Mouse (Mus musculus): ENCODE measurements around the gene Iqsec1. TPM values are rescaled to one million over a fixed set of nuclear protein-coding genes. Genes with fewer than 3 reads are reported as not detected.

Gene Iqsec1
- total and polyA plus RNA-seq, 2 experiments from 2014 or later = 12.0 to 93.7 TPM

GRCm38 (mm10) chr6:90848068-90848467 is 140.4 kb downstream of the Iqsec1 start:
- no peak overlapping the region for H3K9ac ChIP-seq (replicated peaks; ENCODE audit: low read depth, low read length)
- H3K4me2 ChIP-seq (ENCODE audit: low read depth, low read length) = no peak overlapping the region
- no peak overlapping the region for H3K27ac ChIP-seq (ENCODE audit: low read depth)
- no peak for ATAC-seq (ENCODE audit: insufficient read depth, low read depth)
- H3K27me3 ChIP-seq (ENCODE audit: control insufficient read depth, insufficient read depth, low read length) = no peaks in the 10 kb centered on the region
- no peaks in the 10 kb centered on the region for H3K4me1 ChIP-seq (ENCODE audit: control insufficient read depth, insufficient read depth)
- H3K4me3 ChIP-seq (ENCODE audit: low read depth, low read length) = no peak overlapping the region
- WGBS = 54% methylated on average over 1 of the region's 1 CpGs
- no peaks in the 10 kb centered on the region for H3K9me3 ChIP-seq (replicated peaks; ENCODE audit: control insufficient read depth, low read length)
- no peak for TF ChIP-seq EP300 (IDR thresholded peaks at IDR 0.05; ENCODE audit: low read depth)
- no peak for TF ChIP-seq CTCF (IDR thresholded peaks at IDR 0.05; ENCODE audit: low read depth)
- no peak for DNase-seq (ENCODE audit: low spot score)
- no peaks in the 10 kb centered on the region for H3K36me3 ChIP-seq (replicated peaks; ENCODE audit: control insufficient read depth, insufficient read depth, low read length)

DNA sequence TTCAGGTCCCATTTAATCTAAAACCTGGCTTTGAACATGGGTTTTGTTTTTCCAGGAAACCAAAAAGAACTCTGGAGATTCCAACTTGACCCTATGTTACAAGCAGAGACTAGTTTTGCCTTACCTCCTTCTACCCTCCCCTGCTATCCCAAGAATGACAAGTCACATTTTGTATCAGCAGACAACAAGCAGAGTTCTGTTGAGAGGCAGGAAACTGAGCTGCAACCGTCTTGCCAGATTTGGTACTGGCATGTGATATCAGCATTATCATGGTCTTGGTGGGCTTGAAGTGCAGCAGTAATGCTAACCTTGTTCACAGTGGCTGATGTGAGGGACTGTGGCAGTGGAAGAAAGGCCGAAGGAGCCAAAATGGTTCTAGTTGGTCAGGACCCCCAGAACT is 141.0 kb downstream of the Iqsec1 start:
- 50% methylated on average over 2 of the region's 2 CpGs for WGBS
- no peaks in the 10 kb centered on the region for H3K4me1 ChIP-seq (ENCODE audit: control insufficient read depth, insufficient read depth)
- no peak for DNase-seq (ENCODE audit: low spot score)
- H3K4me3 ChIP-seq (ENCODE audit: low read depth, low read length) = no peak overlapping the region
- H3K9me3 ChIP-seq (replicated peaks; ENCODE audit: control insufficient read depth, low read length) = no peaks in the 10 kb centered on the region
- no peak for ATAC-seq (ENCODE audit: insufficient read depth, low read depth)
- H3K27me3 ChIP-seq (ENCODE audit: control insufficient read depth, insufficient read depth, low read length) = no peaks in the 10 kb centered on the region
- H3K9ac ChIP-seq (replicated peaks; ENCODE audit: low read depth, low read length) = no peak overlapping the region
- no peaks in the 10 kb centered on the region for H3K36me3 ChIP-seq (replicated peaks; ENCODE audit: control insufficient read depth, insufficient read depth, low read length)
- TF ChIP-seq EP300 (IDR thresholded peaks at IDR 0.05; ENCODE audit: low read depth) (no peak), CTCF (IDR thresholded peaks at IDR 0.05; ENCODE audit: low read depth) (no peak)
- no peak overlapping the region for H3K27ac ChIP-seq (ENCODE audit: low read depth)
- H3K4me2 ChIP-seq (ENCODE audit: low read depth, low read length) = no peak overlapping the region

DNA sequence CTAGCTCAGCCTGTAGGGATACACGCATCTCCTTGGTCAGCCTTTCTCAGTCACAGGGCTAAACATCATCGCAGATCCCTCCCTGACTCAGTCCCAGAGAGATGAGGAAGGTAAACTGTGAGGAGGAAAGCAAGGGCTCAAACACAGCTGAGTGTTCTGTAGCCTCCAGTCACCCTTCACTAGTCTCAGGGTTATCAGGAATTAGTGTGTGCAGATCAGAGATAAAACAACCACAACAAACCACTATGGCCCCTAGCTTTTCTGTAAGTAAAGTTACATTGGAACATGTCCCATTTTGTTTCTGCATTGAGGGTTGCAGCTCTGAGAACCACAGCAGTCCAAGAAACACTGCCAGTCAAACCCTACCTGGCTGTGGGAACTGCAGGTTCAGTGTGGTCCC is 148.5 kb downstream of the Iqsec1 start:
- H3K4me2 ChIP-seq (ENCODE audit: low read depth, low read length) = no peak overlapping the region
- H3K27ac ChIP-seq (ENCODE audit: low read depth) = no peak overlapping the region
- TF ChIP-seq CTCF (IDR thresholded peaks at IDR 0.05; ENCODE audit: low read depth) = no peak
- no peak for TF ChIP-seq EP300 (IDR thresholded peaks at IDR 0.05; ENCODE audit: low read depth)
- WGBS = 81% methylated on average over 2 of the region's 2 CpGs
- no peak overlapping the region for H3K4me3 ChIP-seq (ENCODE audit: low read depth, low read length)
- no peak overlapping the region for H3K9ac ChIP-seq (replicated peaks; ENCODE audit: low read depth, low read length)
- no peaks in the 10 kb centered on the region for H3K27me3 ChIP-seq (ENCODE audit: control insufficient read depth, insufficient read depth, low read length)
- H3K9me3 ChIP-seq (replicated peaks; ENCODE audit: control insufficient read depth, low read length) = no peaks in the 10 kb centered on the region
- no peak for ATAC-seq (ENCODE audit: insufficient read depth, low read depth)
- no peaks in the 10 kb centered on the region for H3K36me3 ChIP-seq (replicated peaks; ENCODE audit: control insufficient read depth, insufficient read depth, low read length)
- DNase-seq (ENCODE audit: low spot score) = no peak
- 0 out of 2 replicates have a peak, but pooled peaks cover 4% of the 10 kb centered on the region for H3K4me1 ChIP-seq (ENCODE audit: control insufficient read depth, insufficient read depth)

DNA sequence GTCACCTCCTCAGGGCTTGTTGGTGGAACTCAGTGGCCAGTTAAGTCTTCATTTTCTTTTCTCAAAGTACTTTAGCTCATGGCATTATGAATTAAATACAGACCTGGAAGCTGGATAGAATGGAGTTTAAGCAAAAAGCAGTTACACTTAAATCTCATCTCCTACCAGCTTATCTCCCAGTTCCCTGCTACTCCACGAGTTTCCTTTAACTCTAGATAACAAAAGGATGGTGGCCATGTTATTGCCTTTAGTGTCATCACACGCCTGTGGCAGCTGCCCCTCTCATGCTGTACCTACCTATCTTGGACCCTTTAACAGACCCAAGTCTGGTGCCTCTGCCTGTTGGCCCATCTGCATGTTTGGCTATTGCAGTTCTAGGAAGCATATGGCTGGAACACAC is 151.7 kb downstream of the Iqsec1 start:
- Histone ChIP-seq H3K36me3 (replicated peaks; ENCODE audit: control insufficient read depth, insufficient read depth, low read length) (no peaks in the 10 kb centered on the region), H3K9ac (replicated peaks; ENCODE audit: low read depth, low read length) (no peak overlapping the region), H3K4me3 (ENCODE audit: low read depth, low read length) (no peak overlapping the region), H3K27me3 (ENCODE audit: control insufficient read depth, insufficient read depth, low read length) (no peaks in the 10 kb centered on the region), H3K9me3 (replicated peaks; ENCODE audit: control insufficient read depth, low read length) (no peaks in the 10 kb centered on the region), H3K4me1 (ENCODE audit: control insufficient read depth, insufficient read depth) (0 out of 2 replicates have a peak, but pooled peaks cover 4% of the 10 kb centered on the region), H3K4me2 (ENCODE audit: low read depth, low read length) (no peak overlapping the region), H3K27ac (ENCODE audit: low read depth) (no peak overlapping the region)
- TF ChIP-seq EP300 (IDR thresholded peaks at IDR 0.05; ENCODE audit: low read depth) (no peak), CTCF (IDR thresholded peaks at IDR 0.05; ENCODE audit: low read depth) (no peak)
- 32% methylated on average over 2 of the region's 2 CpGs for WGBS
- ATAC-seq (ENCODE audit: insufficient read depth, low read depth) (no peak), DNase-seq (ENCODE audit: low spot score) (no peak)

DNA sequence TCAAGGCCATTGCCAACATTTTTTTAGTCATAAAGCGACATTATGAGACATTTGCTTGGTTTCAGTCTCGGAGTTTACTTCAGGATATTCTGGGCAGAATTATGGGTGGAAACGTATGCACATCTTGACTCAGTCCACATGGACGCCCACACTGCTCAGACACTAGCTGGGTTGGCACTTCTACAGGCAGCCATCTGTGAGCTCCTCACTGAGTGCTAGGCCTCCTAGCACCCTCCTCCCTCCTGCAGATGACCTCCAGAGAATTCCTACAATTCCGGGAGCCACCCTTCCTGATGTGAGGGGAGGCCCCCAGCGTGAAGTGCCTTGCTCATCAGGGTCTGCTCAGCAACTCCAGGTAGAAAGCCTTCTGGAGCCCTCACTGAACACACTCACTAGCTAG is 158.9 kb downstream of the Iqsec1 start:
- no peaks in the 10 kb centered on the region for H3K36me3 ChIP-seq (replicated peaks; ENCODE audit: control insufficient read depth, insufficient read depth, low read length)
- no peak for ATAC-seq (ENCODE audit: insufficient read depth, low read depth)
- 72% methylated on average over 6 of the region's 6 CpGs for WGBS
- H3K27me3 ChIP-seq (ENCODE audit: control insufficient read depth, insufficient read depth, low read length) = no peaks in the 10 kb centered on the region
- no peak for DNase-seq (ENCODE audit: low spot score)
- H3K4me3 ChIP-seq (ENCODE audit: low read depth, low read length) = no peak overlapping the region
- no peaks in the 10 kb centered on the region for H3K9me3 ChIP-seq (replicated peaks; ENCODE audit: control insufficient read depth, low read length)
- TF ChIP-seq CTCF (IDR thresholded peaks at IDR 0.05; ENCODE audit: low read depth) = no peak
- no peak overlapping the region for H3K27ac ChIP-seq (ENCODE audit: low read depth)
- H3K9ac ChIP-seq (replicated peaks; ENCODE audit: low read depth, low read length) = no peak overlapping the region
- no peaks in the 10 kb centered on the region for H3K4me1 ChIP-seq (ENCODE audit: control insufficient read depth, insufficient read depth)
- no peak overlapping the region for H3K4me2 ChIP-seq (ENCODE audit: low read depth, low read length)

- no peak overlapping the region for H3K27ac ChIP-seq (ENCODE audit: low read depth)
- no peaks in the 10 kb centered on the region for H3K9me3 ChIP-seq (replicated peaks; ENCODE audit: control insufficient read depth, low read length)
- TF ChIP-seq CTCF (IDR thresholded peaks at IDR 0.05; ENCODE audit: low read depth) (0 out of 2 replicates have a peak, but pooled peaks have one; percentile 3), EP300 (IDR thresholded peaks at IDR 0.05; ENCODE audit: low read depth) (no peak)
- no peak overlapping the region for H3K4me2 ChIP-seq (ENCODE audit: low read depth, low read length)
- no peaks in the 10 kb centered on the region for H3K4me1 ChIP-seq (ENCODE audit: control insufficient read depth, insufficient read depth)
- ATAC-seq (ENCODE audit: insufficient read depth, low read depth) (no peak), DNase-seq (ENCODE audit: low spot score) (no peak)
- no peaks in the 10 kb centered on the region for H3K27me3 ChIP-seq (ENCODE audit: control insufficient read depth, insufficient read depth, low read length)
- no peak overlapping the region for H3K4me3 ChIP-seq (ENCODE audit: low read depth, low read length)
- H3K9ac ChIP-seq (replicated peaks; ENCODE audit: low read depth, low read length) = no peak overlapping the region
- 67% methylated on average over 2 of the region's 2 CpGs for WGBS
- no peaks in the 10 kb centered on the region for H3K36me3 ChIP-seq (replicated peaks; ENCODE audit: control insufficient read depth, insufficient read depth, low read length)
Measured at GRCm38 (mm10) chr6:90825063-90825462, 163.4 kb downstream of the Iqsec1 start.

All from heart, postnatal 0 days (tissue).